13 mouse cellular contexts compared by ENCODE assay signal in the genomic region with DNA sequence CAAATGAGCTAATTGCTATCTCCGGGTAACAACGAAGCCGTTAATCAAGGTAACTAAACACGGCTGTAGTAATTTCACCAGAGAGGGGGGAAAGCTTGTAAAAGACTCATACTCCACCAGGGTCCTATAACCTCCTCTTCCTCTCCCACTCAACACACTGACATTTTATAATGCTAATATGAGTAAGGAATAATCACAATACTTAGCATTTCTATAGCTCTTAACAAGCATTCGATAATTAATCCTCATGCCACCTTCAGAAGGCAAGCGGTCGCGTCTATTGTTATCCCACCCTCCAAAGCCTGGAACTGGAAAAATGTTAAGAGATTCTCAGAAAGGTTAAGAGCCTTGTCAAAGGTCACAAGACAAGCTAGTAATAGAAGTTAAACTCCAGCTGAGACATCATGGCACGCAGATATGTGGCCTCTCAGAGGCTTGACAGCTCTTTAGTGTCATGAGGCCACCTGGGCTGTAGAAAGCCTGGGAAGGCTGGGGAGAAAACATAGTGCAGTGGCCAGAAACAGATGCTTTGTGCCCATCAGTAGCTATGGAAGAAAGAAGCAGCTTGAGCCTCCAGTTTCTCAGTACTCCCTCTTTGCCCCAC.
DNase-seq lines count a peak whose midpoint lies in the region; ATAC-seq and TF ChIP-seq lines count a peak whose summit lies in the region.
"Had no signal": no experiment of that assay in that cellular context is flagged by ENCODE, and none has a peak within 500 bp of the region (broad histone marks: within the 10 kb centered on the region; RNA-seq: fewer than 3 reads in every experiment).

No protein-coding gene starts in this region.

- no peak for TF ChIP-seq EP300 in heart, adult 2 months (IDR thresholded peaks at IDR 0.05; ENCODE audit: insufficient read depth, low read depth, low read length)

- DNase-seq in heart, adult 2 months: no peak
- no peak for DNase-seq in midbrain, embryonic 11.5 days (ENCODE audit: low spot score, missing footprints)
- peak; percentile 75 for DNase-seq in embryo, embryonic 10.5 days (ENCODE audit: low spot score)
- no peak for DNase-seq in right cerebral cortex, postnatal 25 days
- DNase-seq: cerebellum, adult 9-10 months; kidney, adult 2 months; kidney, postnatal 36 days; liver, postnatal 0 days; thymus, postnatal 36 days had no signal

- H3K4me1 ChIP-seq in heart, embryonic 11.5 days (ENCODE audit: control insufficient read depth, insufficient read depth, low read length): peaks cover 8% of the 10 kb centered on the region; the same call in 1 of the 2 replicates
- peaks cover 3% of the 10 kb centered on the region; the same call in 1 of the 2 replicates for H3K4me1 ChIP-seq in heart, adult 2 months (ENCODE audit: control insufficient read depth, insufficient read depth, low read length)
- peaks cover 4% of the 10 kb centered on the region; the same call in 1 of the 2 replicates for H3K4me1 ChIP-seq in midbrain, embryonic 11.5 days (ENCODE audit: control insufficient read depth, insufficient read depth, low read length)
- H3K4me1 ChIP-seq in midbrain, embryonic 15.5 days: peaks cover 12% of the 10 kb centered on the region
- H3K4me1 ChIP-seq in neural tube, embryonic 13.5 days (replicated peaks): peaks cover 11% of the 10 kb centered on the region; the same call in 1 of the 2 replicates
- H3K4me1 ChIP-seq: limb, embryonic 15.5 days had no signal

- peak; percentile 59 for ATAC-seq in heart, embryonic 11.5 days (replicated peaks; ENCODE audit: insufficient number of reproducible peaks, low FRiP score, low TSS enrichment)
- peak; percentile 82 for ATAC-seq in midbrain, embryonic 11.5 days (ENCODE audit: low FRiP score)
- no peak for ATAC-seq in midbrain, embryonic 15.5 days (replicated peaks)
- no peak for ATAC-seq in neural tube, embryonic 13.5 days (ENCODE audit: low read depth)
- ATAC-seq: liver, postnatal 0 days had no signal

- H3K9ac ChIP-seq in heart, embryonic 11.5 days (ENCODE audit: low read depth, low read length): no peak overlapping the region
- H3K9ac ChIP-seq in heart, adult 2 months (ENCODE audit: low read depth, low read length): no peak overlapping the region
- H3K9ac ChIP-seq in midbrain, embryonic 11.5 days (ENCODE audit: low read length): no peak overlapping the region
- no peak overlapping the region for H3K9ac ChIP-seq in midbrain, embryonic 15.5 days
- H3K9ac ChIP-seq in neural tube, embryonic 13.5 days: no peak overlapping the region
- H3K9ac ChIP-seq: limb, embryonic 15.5 days; liver, postnatal 0 days had no signal

- no peak overlapping the region for H3K4me2 ChIP-seq in heart, embryonic 11.5 days
- H3K4me2 ChIP-seq in midbrain, embryonic 11.5 days: no peak overlapping the region
- H3K4me2 ChIP-seq in midbrain, embryonic 15.5 days: no peak overlapping the region
- H3K4me2 ChIP-seq in neural tube, embryonic 13.5 days: no peak overlapping the region
- H3K4me2 ChIP-seq: limb, embryonic 15.5 days had no signal

- no peaks in the 10 kb centered on the region for H3K36me3 ChIP-seq in heart, embryonic 11.5 days (ENCODE audit: control insufficient read depth, insufficient read depth, low read length)
- H3K36me3 ChIP-seq in heart, adult 2 months (ENCODE audit: control insufficient read depth, insufficient read depth, low read length): no peaks in the 10 kb centered on the region
- H3K36me3 ChIP-seq in midbrain, embryonic 11.5 days (ENCODE audit: control insufficient read depth, insufficient read depth, low read length): no peaks in the 10 kb centered on the region
- no peaks in the 10 kb centered on the region for H3K36me3 ChIP-seq in midbrain, embryonic 15.5 days (replicated peaks)
- H3K36me3 ChIP-seq in neural tube, embryonic 13.5 days: no peaks in the 10 kb centered on the region
- H3K36me3 ChIP-seq: limb, embryonic 15.5 days had no signal

- H3K27ac ChIP-seq in heart, embryonic 11.5 days (ENCODE audit: low read depth, low read length): peak overlapping the region; percentile 59
- H3K27ac ChIP-seq in heart, adult 2 months: no peak overlapping the region
- no peak overlapping the region for H3K27ac ChIP-seq in midbrain, embryonic 11.5 days (ENCODE audit: low read depth, low read length)
- no peak overlapping the region for H3K27ac ChIP-seq in midbrain, embryonic 15.5 days
- 0 out of 2 replicates have a peak overlapping the region, but pooled peaks have one; percentile 9 for H3K27ac ChIP-seq in neural tube, embryonic 13.5 days (replicated peaks)
- H3K27ac ChIP-seq: limb, embryonic 15.5 days had no signal

- WGBS in heart, embryonic 11.5 days (ENCODE audit: insufficient replicate concordance): 44% methylated on average over 9 of the region's 9 CpGs
- WGBS in heart, adult 2 months: 61% methylated on average over 9 of the region's 9 CpGs
- 40% methylated on average over 9 of the region's 9 CpGs for WGBS in midbrain, embryonic 11.5 days
- WGBS in midbrain, embryonic 15.5 days: 31% methylated on average over 9 of the region's 9 CpGs
- 9% methylated on average over 9 of the region's 9 CpGs for WGBS in neural tube, embryonic 13.5 days

- no peaks in the 10 kb centered on the region for H3K79me2 ChIP-seq in heart, adult 2 months (replicated peaks; ENCODE audit: control insufficient read depth, insufficient read depth, low read length)

- H3K4me3 ChIP-seq in heart, embryonic 11.5 days (ENCODE audit: low read depth, low read length): no peak overlapping the region
- H3K4me3 ChIP-seq in heart, adult 2 months: no peak overlapping the region
- no peak overlapping the region for H3K4me3 ChIP-seq in midbrain, embryonic 11.5 days (ENCODE audit: low read depth, low read length)
- no peak overlapping the region for H3K4me3 ChIP-seq in midbrain, embryonic 15.5 days
- H3K4me3 ChIP-seq in neural tube, embryonic 13.5 days: no peak overlapping the region
- H3K4me3 ChIP-seq: limb, embryonic 15.5 days had no signal

- intact Hi-C loops in heart, adult 2 months (cut with DNase I): no loop called here

- no peaks in the 10 kb centered on the region for H3K27me3 ChIP-seq in heart, embryonic 11.5 days (ENCODE audit: control insufficient read depth, insufficient read depth, low read length)
- H3K27me3 ChIP-seq in heart, adult 2 months (ENCODE audit: control insufficient read depth, insufficient read depth, low read length): no peaks in the 10 kb centered on the region
- H3K27me3 ChIP-seq in midbrain, embryonic 11.5 days (ENCODE audit: control insufficient read depth, insufficient read depth, low read length): no peaks in the 10 kb centered on the region
- H3K27me3 ChIP-seq in midbrain, embryonic 15.5 days (replicated peaks): no peaks in the 10 kb centered on the region
- H3K27me3 ChIP-seq in neural tube, embryonic 13.5 days: no peaks in the 10 kb centered on the region
- H3K27me3 ChIP-seq: limb, embryonic 15.5 days had no signal

- TF ChIP-seq CTCF in heart, adult 2 months (IDR thresholded peaks at IDR 0.05): no peak

- H3K9me3 ChIP-seq in heart, embryonic 11.5 days (replicated peaks; ENCODE audit: control insufficient read depth, low read length): no peaks in the 10 kb centered on the region
- no peaks in the 10 kb centered on the region for H3K9me3 ChIP-seq in midbrain, embryonic 11.5 days (ENCODE audit: control insufficient read depth, low read length)
- H3K9me3 ChIP-seq in midbrain, embryonic 15.5 days: no peaks in the 10 kb centered on the region
- H3K9me3 ChIP-seq in neural tube, embryonic 13.5 days: no peaks in the 10 kb centered on the region
- H3K9me3 ChIP-seq: limb, embryonic 15.5 days had no signal

- TF ChIP-seq POLR2A in heart, adult 2 months (IDR thresholded peaks at IDR 0.05; ENCODE audit: insufficient read depth, low read depth, low read length): no peak

Comparison
In these comparisons a context has a peak if more than half of its experiments do, and no peak if none do; other contexts are left out.
1. ATAC-seq: peak in heart, embryonic 11.5 days (single experiment) and midbrain, embryonic 11.5 days (single experiment); none in midbrain, embryonic 15.5 days (single experiment) and neural tube, embryonic 13.5 days (single experiment).
2. H3K27ac ChIP-seq: peak in heart, embryonic 11.5 days (single experiment) and neural tube, embryonic 13.5 days (single experiment); none in heart, adult 2 months (single experiment), midbrain, embryonic 11.5 days (single experiment) and midbrain, embryonic 15.5 days (single experiment).